Mouse (Mus musculus) kidney, embryonic 16.5 days (tissue): Measurements from ENCODE around the gene Sdc3. TPM values are rescaled to one million over a fixed set of nuclear protein-coding genes. Genes with fewer than 3 reads are reported as not detected.

Experiments
- ATAC-seq: fragments of 200-750 bp; cut with Nextera tagmentation; 2 replicates; pipeline ENCODE4 v1.8.0; 2017; ENCODE audit warnings: moderate TSS enrichment; ENCODE audit not compliant: low FRiP score, low TSS enrichment
- H3K27ac ChIP-seq: fragments of 300-500 bp; sonication (generic); 2 replicates; pipeline ENCODE4 v1.5.1; 2014; ENCODE audit warnings: low read length
- H3K27me3 ChIP-seq: fragments of 300-500 bp; sonication (generic); 2 replicates; pipeline ENCODE4 v1.6.1; 2014; ENCODE audit warnings: low read length, control low read depth, mixed read lengths; ENCODE audit not compliant: insufficient read depth
- H3K36me3 ChIP-seq: fragments of 300-500 bp; sonication (generic); 2 replicates; pipeline ENCODE4 v1.6.1; 2014; ENCODE audit warnings: low read length, control low read depth, mixed read lengths; ENCODE audit not compliant: insufficient read depth
- H3K4me1 ChIP-seq: fragments of 300-500 bp; sonication (generic); 2 replicates; pipeline ENCODE4 v1.6.1; 2014; ENCODE audit warnings: low read length, control low read depth, mixed read lengths; ENCODE audit not compliant: insufficient read depth
- H3K4me2 ChIP-seq: fragments of 300-500 bp; sonication (generic); replicated peaks from 2 replicates; pipeline ENCODE4 v1.6.1; 2014; ENCODE audit warnings: low read depth, low read length
- H3K4me3 ChIP-seq: fragments of 300-500 bp; sonication (generic); 2 replicates; pipeline ENCODE4 v1.5.1; 2014; ENCODE audit warnings: mild to moderate bottlenecking, low read length
- H3K9ac ChIP-seq: fragments of 300-500 bp; sonication (generic); replicated peaks from 2 replicates; pipeline ENCODE4 v1.6.1; 2014; ENCODE audit warnings: low read length
- H3K9me3 ChIP-seq: fragments of 300-500 bp; sonication (generic); 2 replicates; pipeline ENCODE4 v1.6.1; 2016; ENCODE audit warnings: low read length, control low read depth
- WGBS: fragments of 180-500 bp; shearing (Covaris S2); extraction: QIAGEN DNeasy Blood & Tissue Kit; methylation state at CpG from one replicate; pipeline ENCODE4 v1.1.7; 2014; 5-methylcytosine and 5-hydroxymethylcytosine counted together
- polyA plus RNA-seq: library from polyadenylated mRNA; unstranded; fragments of >200 nt; fragmentation: Nextera tagmentation; extraction: Ambion mirVana; gene quantifications from 2 replicates; pipeline ENCODE4 v1.2.1, GENCODE M21; 2015

Gene Sdc3
- 22.6 and 23.1 TPM in 2 replicates for polyA plus RNA-seq

GRCm38 (mm10) chr4:130792376-130793179 lies at the start of gene Sdc3:
TSS of gene Sdc3 (plus strand) at chr4:130792537.
- peak within 1 kb of the TSS; percentile 90 for H3K9ac ChIP-seq
- 1% methylated on average over 34 of the region's 99 CpGs for WGBS
- H3K27ac ChIP-seq: no peak within 1 kb of the TSS
- peak within 1 kb of the TSS; percentile 94 for H3K4me2 ChIP-seq
- peak within 1 kb of the TSS; percentile 69 for H3K4me3 ChIP-seq
- H3K36me3 ChIP-seq: no peaks in the 10 kb centered on the region
- peaks cover 19% of the 10 kb centered on the region for H3K4me1 ChIP-seq
- H3K27me3 ChIP-seq: no peaks in the 10 kb centered on the region
- no peaks in the 10 kb centered on the region for H3K9me3 ChIP-seq
- 0 out of 2 replicates have a peak, but pooled peaks have one; percentile 5 for ATAC-seq

GRCm38 (mm10) chr4:130744058-130744457 lies 48.3 kb upstream of the Sdc3 start:
- WGBS: 87% methylated on average over 4 of the region's 4 CpGs
- Histone ChIP-seq H3K4me3 (no peak overlapping the region), H3K27ac (no peak overlapping the region), H3K9me3 (no peaks in the 10 kb centered on the region), H3K4me2 (no peak overlapping the region), H3K27me3 (no peaks in the 10 kb centered on the region), H3K9ac (no peak overlapping the region), H3K4me1 (no peaks in the 10 kb centered on the region), H3K36me3 (peaks cover 49% of the 10 kb centered on the region)
- no peak for ATAC-seq

DNA sequence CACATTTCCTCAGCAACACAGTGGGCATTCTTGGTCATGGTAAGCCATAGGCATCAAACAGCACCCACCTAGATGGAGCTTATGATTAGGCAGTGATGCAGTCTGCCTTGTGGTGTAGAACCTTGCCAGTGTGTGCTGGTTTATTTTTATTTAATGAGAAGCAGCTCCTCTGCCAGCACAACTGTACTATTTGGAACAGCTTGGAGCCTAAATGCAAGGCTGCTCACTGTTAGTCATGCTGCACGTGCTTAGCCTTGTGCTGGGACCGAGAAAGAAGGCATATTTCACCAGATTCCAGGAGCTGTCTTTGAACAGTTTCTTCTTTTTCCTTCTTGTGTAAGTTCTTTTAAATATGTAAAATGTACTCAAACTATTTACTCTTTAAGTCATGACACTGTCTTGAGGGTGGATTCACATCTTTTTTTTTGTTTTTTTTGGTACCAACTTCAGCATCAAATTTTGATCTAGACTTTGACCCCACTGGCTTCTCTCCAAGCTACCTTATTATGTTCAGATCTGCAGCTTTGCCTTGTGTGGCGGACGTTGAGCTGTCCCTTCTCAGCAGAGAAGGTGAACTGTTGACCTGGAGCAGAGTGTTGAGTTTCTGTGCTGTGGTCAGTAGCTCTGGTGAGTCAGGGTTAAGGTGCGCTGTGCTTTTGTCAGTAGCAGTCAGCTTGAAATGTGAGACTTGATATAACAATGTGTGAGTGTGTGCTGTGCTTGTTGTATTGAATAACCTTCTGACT lies 46.6 kb upstream of the Sdc3 start:
- H3K27me3 ChIP-seq: no peaks in the 10 kb centered on the region
- no peak overlapping the region for H3K4me3 ChIP-seq
- no peak overlapping the region for H3K4me2 ChIP-seq
- no peak overlapping the region for H3K27ac ChIP-seq
- no peak overlapping the region for H3K9ac ChIP-seq
- no peaks in the 10 kb centered on the region for H3K9me3 ChIP-seq
- no peaks in the 10 kb centered on the region for H3K4me1 ChIP-seq
- ATAC-seq: no peak
- H3K36me3 ChIP-seq: peaks cover 57% of the 10 kb centered on the region
- WGBS: 55% methylated on average over 5 of the region's 5 CpGs

- Histone ChIP-seq H3K4me3 (no peak overlapping the region), H3K27me3 (no peaks in the 10 kb centered on the region), H3K36me3 (peaks cover 69% of the 10 kb centered on the region), H3K4me2 (no peak overlapping the region), H3K4me1 (no peaks in the 10 kb centered on the region), H3K9ac (no peak overlapping the region), H3K27ac (no peak overlapping the region), H3K9me3 (no peaks in the 10 kb centered on the region)
- 58% methylated on average over 7 of the region's 7 CpGs for WGBS
- no peak for ATAC-seq
These were observed 42.8 kb upstream of the Sdc3 start for GRCm38 (mm10) chr4:130749566-130749965.

GRCm38 (mm10) chr4:130751966-130752365 lies 40.4 kb upstream of the Sdc3 start:
- no peak overlapping the region for H3K9ac ChIP-seq
- no peaks in the 10 kb centered on the region for H3K27me3 ChIP-seq
- WGBS: 96% methylated on average over 2 of the region's 2 CpGs
- no peak overlapping the region for H3K27ac ChIP-seq
- no peaks in the 10 kb centered on the region for H3K9me3 ChIP-seq
- H3K4me3 ChIP-seq: no peak overlapping the region
- H3K36me3 ChIP-seq: peaks cover 67% of the 10 kb centered on the region
- no peak for ATAC-seq
- H3K4me2 ChIP-seq: no peak overlapping the region
- H3K4me1 ChIP-seq: no peaks in the 10 kb centered on the region

DNA sequence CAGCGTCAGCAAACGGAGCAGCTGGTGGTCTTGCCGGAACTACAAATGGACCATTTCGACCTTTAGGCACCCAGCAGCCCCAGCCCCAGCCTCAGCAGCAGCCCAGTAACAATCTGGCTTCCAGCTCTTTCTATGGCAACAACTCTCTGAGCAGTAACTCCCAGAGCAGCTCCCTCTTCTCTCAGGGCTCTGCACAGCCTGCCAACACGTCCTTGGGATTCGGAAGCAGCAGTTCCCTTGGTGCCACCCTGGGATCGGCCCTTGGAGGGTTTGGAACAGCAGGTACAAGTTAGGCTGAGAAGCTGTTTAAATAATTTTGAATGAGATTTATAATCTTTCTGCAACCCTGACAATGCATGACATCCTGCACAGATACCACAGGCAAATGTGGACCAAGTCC lies 39.7 kb upstream of the Sdc3 start:
- no peaks in the 10 kb centered on the region for H3K9me3 ChIP-seq
- 73% methylated on average over 7 of the region's 7 CpGs for WGBS
- no peak for ATAC-seq

DNA sequence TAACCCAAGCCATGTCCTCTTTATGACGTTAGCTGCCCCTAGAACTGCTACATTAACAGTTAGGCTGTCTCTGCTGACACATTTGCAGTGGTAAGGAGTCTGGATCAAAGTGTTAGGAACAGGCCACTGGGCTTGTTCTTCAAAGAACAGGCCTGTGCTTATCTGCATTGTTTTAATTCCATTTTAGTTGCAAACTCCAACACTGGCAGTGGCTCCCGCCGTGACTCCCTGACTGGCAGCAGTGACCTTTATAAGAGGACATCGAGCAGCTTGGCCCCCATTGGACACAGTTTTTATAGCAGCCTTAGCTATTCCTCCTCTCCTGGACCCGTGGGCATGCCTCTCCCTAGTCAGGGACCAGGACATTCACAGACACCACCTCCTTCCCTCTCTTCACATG lies 38.6 kb upstream of the Sdc3 start:
- no peaks in the 10 kb centered on the region for H3K27me3 ChIP-seq
- peak overlapping the region; percentile 8; the same call in 1 of the 2 replicates for H3K27ac ChIP-seq
- H3K36me3 ChIP-seq: peaks cover 66% of the 10 kb centered on the region
- WGBS: 58% methylated on average over 5 of the region's 5 CpGs
- no peak overlapping the region for H3K4me2 ChIP-seq
- H3K9me3 ChIP-seq: no peaks in the 10 kb centered on the region
- no peak overlapping the region for H3K4me3 ChIP-seq
- H3K4me1 ChIP-seq: no peaks in the 10 kb centered on the region
- H3K9ac ChIP-seq: no peak overlapping the region
- ATAC-seq: no peak

More for the DNA sequence above, 39.7 kb upstream of the Sdc3 start:
- Histone ChIP-seq H3K36me3 (peaks cover 63% of the 10 kb centered on the region), H3K9ac (no peak overlapping the region), H3K27me3 (no peaks in the 10 kb centered on the region), H3K4me3 (no peak overlapping the region), H3K4me2 (no peak overlapping the region), H3K4me1 (no peaks in the 10 kb centered on the region), H3K27ac (no peak overlapping the region)

GRCm38 (mm10) chr4:130754776-130755175 lies 37.6 kb upstream of the Sdc3 start:
- Histone ChIP-seq H3K4me1 (no peaks in the 10 kb centered on the region), H3K27ac (no peak overlapping the region), H3K9me3 (no peaks in the 10 kb centered on the region), H3K9ac (no peak overlapping the region), H3K36me3 (peaks cover 70% of the 10 kb centered on the region), H3K4me3 (no peak overlapping the region), H3K27me3 (no peaks in the 10 kb centered on the region), H3K4me2 (no peak overlapping the region)
- no peak for ATAC-seq
- WGBS: 36% methylated on average over 2 of the region's 2 CpGs

DNA sequence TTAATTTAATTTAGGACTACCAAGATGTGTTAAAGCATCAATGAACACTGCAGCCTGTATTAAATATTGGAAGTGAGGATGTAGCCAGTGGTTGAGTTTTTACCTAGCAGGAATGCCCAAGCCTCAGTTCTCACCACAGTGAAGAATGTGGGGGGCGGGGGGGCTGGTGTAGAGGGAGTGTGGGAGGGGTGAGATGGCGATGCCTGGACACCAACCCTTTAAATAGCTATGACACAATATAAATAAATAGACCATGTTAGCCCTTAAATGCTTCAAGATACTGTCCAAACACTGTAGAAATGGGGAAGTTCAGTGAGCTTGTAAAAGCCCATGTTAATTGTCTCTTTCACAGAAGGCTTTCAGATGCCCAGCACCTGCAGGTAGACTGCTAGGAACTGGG lies 32.5 kb upstream of the Sdc3 start:
- WGBS: 85% methylated on average over 2 of the region's 2 CpGs
- Histone ChIP-seq H3K27me3 (no peaks in the 10 kb centered on the region), H3K9ac (no peak overlapping the region), H3K4me2 (no peak overlapping the region), H3K4me3 (no peak overlapping the region), H3K27ac (no peak overlapping the region), H3K4me1 (no peaks in the 10 kb centered on the region), H3K36me3 (peaks cover 64% of the 10 kb centered on the region), H3K9me3 (no peaks in the 10 kb centered on the region)
- ATAC-seq: no peak

GRCm38 (mm10) chr4:130761809-130762208 lies 30.5 kb upstream of the Sdc3 start:
- H3K4me1 ChIP-seq: no peaks in the 10 kb centered on the region
- H3K4me3 ChIP-seq: no peak overlapping the region
- H3K36me3 ChIP-seq: peaks cover 69% of the 10 kb centered on the region
- H3K27ac ChIP-seq: no peak overlapping the region
- no peak overlapping the region for H3K4me2 ChIP-seq
- H3K9me3 ChIP-seq: no peaks in the 10 kb centered on the region
- H3K9ac ChIP-seq: no peak overlapping the region
- H3K27me3 ChIP-seq: no peaks in the 10 kb centered on the region
- 71% methylated on average over 5 of the region's 5 CpGs for WGBS
- no peak; the same call in 1 of the 2 replicates for ATAC-seq
